Mouse (Mus musculus) frontal cortex, postnatal 10 days (tissue): Measurements from ENCODE around the gene Immp2l.

Source experiments
- DNase-seq, 2 experiments: peaks; one replicate each; pipeline ENCODE4 v3.0.0; 2022; ENCODE audit warnings: low spot score in 2 of 2, mixed read lengths in 1 of 2

The Immp2l gene

GRCm38 (mm10) chr12:41182856-41183255 is 159.0 kb downstream of the Immp2l start:
- no peak for DNase-seq

GRCm38 (mm10) chr12:41185060-41185459 is 161.2 kb downstream of the Immp2l start:
- no peak for DNase-seq

- DNase-seq, result no peak
Measured at GRCm38 (mm10) chr12:41185509-41185908, 161.6 kb downstream of the Immp2l start.

GRCm38 (mm10) chr12:41192829-41193228 is 168.9 kb downstream of the Immp2l start:
- no peak for DNase-seq

GRCm38 (mm10) chr12:41196374-41196773 is 172.5 kb downstream of the Immp2l start:
- no peak for DNase-seq

GRCm38 (mm10) chr12:41215186-41215585 is 191.3 kb downstream of the Immp2l start:
- no peak for DNase-seq

- DNase-seq, result no peak
Measured at GRCm38 (mm10) chr12:41221893-41222292, 198.0 kb downstream of the Immp2l start.

- no peak for DNase-seq
Measured at GRCm38 (mm10) chr12:41223686-41224085, 199.8 kb downstream of the Immp2l start.

- no peak for DNase-seq
Measured at GRCm38 (mm10) chr12:41224538-41224937, 200.6 kb downstream of the Immp2l start.

- no peak for DNase-seq
Measured at GRCm38 (mm10) chr12:41231966-41232365, 208.1 kb downstream of the Immp2l start.

- DNase-seq, result no peak
Measured at GRCm38 (mm10) chr12:41237880-41238279, 214.0 kb downstream of the Immp2l start.

GRCm38 (mm10) chr12:41241221-41241620 is 217.3 kb downstream of the Immp2l start:
- DNase-seq, result no peak

- DNase-seq, result no peak
Measured at GRCm38 (mm10) chr12:41248254-41248653, 224.4 kb downstream of the Immp2l start.

GRCm38 (mm10) chr12:41250123-41250522 is 226.2 kb downstream of the Immp2l start:
- no peak for DNase-seq

GRCm38 (mm10) chr12:41257905-41258304 is 234.0 kb downstream of the Immp2l start:
- DNase-seq, result no peak

GRCm38 (mm10) chr12:41259608-41260007 is 235.7 kb downstream of the Immp2l start:
- DNase-seq, result no peak

GRCm38 (mm10) chr12:41274136-41274535 is 250.2 kb downstream of the Immp2l start:
- no peak for DNase-seq

GRCm38 (mm10) chr12:41275361-41275760 is 251.5 kb downstream of the Immp2l start:
- DNase-seq, result no peak

GRCm38 (mm10) chr12:41277896-41278295 is 254.0 kb downstream of the Immp2l start:
- DNase-seq, result no peak

GRCm38 (mm10) chr12:41289047-41289446 is 265.2 kb downstream of the Immp2l start:
- no peak for DNase-seq

GRCm38 (mm10) chr12:41307015-41307414 is 283.1 kb downstream of the Immp2l start:
- no peak for DNase-seq

GRCm38 (mm10) chr12:41308726-41309680 is 285.1 kb downstream of the Immp2l start:
- no peak for DNase-seq

- DNase-seq, result no peak
Measured at GRCm38 (mm10) chr12:41313391-41313790, 289.5 kb downstream of the Immp2l start.
